Mouse (Mus musculus) CH12.LX (cell line): ENCODE results near the gene Cldn5. TPM values are rescaled to one million over a fixed set of nuclear protein-coding genes. Genes with fewer than 3 reads are reported as not detected.

ENCODE experiments used
- DNase-seq: peaks from one replicate; pipeline ENCODE4 v3.0.0-alpha.2; 2013; ENCODE audit errors: extremely low read depth
- H3K27ac ChIP-seq: 2 replicates; pipeline ENCODE4 v1.5.1; 2012; ENCODE audit warnings: low read depth, mild to moderate bottlenecking, control low read depth, moderate library complexity; ENCODE audit not compliant: insufficient read depth
- H3K27me3 ChIP-seq: replicated peaks from 2 replicates; pipeline ENCODE3; 2012; ENCODE audit warnings: inconsistent platforms
- H3K36me3 ChIP-seq, 2 experiments: replicated peaks in 1 of 2; 2 replicates each; pipeline versions ENCODE3 to v1.6.1; 2012; ENCODE audit warnings: inconsistent platforms in 1 of 2, low read length in 1 of 2, mild to moderate bottlenecking in 1 of 2, mixed read lengths in 1 of 2, moderate library complexity in 1 of 2; ENCODE audit not compliant: control insufficient read depth in 1 of 2, insufficient read depth in 1 of 2
- H3K4me1 ChIP-seq, 2 experiments: 2 replicates each; pipeline ENCODE4 v1.6.1; 2012; ENCODE audit warnings: inconsistent platforms in 1 of 2, moderate library complexity in 1 of 2; ENCODE audit not compliant: insufficient read depth in 2 of 2, control insufficient read depth in 1 of 2
- H3K4me2 ChIP-seq: 2 replicates; pipeline ENCODE4 v1.6.1; 2012; ENCODE audit warnings: low read depth, mild to moderate bottlenecking, control low read depth; ENCODE audit not compliant: poor library complexity, insufficient read depth, severe bottlenecking
- H3K4me3 ChIP-seq, 3 experiments: fragments of 150-350 bp in 1 of 3; sonication (generic) in 1 of 3; replicated peaks in 1 of 3; 2 replicates each; pipeline versions ENCODE3 to v1.5.1; 2011 to 2012; ENCODE audit warnings: low read depth in 2 of 3, low read length in 2 of 3, mild to moderate bottlenecking in 2 of 3, moderate library complexity in 2 of 3, control low read depth in 1 of 3, improper control_type of control experiment in 1 of 3, inconsistent platforms in 1 of 3, mixed read lengths in 1 of 3; ENCODE audit not compliant: poor library complexity in 1 of 3
- H3K79me2 ChIP-seq: replicated peaks from 2 replicates; pipeline ENCODE4 v1.6.1; 2012; ENCODE audit warnings: mild to moderate bottlenecking, moderate library complexity; ENCODE audit not compliant: control insufficient read depth, poor library complexity, insufficient read depth, severe bottlenecking; ENCODE audit errors: extremely low read depth
- H3K9ac ChIP-seq: 2 replicates; pipeline ENCODE4 v1.6.1; 2012; ENCODE audit warnings: low read depth, mild to moderate bottlenecking, control low read depth, moderate library complexity; ENCODE audit not compliant: insufficient read depth
- H3K9me3 ChIP-seq: replicated peaks from 2 replicates; pipeline ENCODE3; 2012; ENCODE audit warnings: low read length, inconsistent platforms, mixed read lengths
- CHD2 ChIP-seq: IDR thresholded peaks from 2 replicates; pipeline ENCODE4 v1.6.1; 2011; ENCODE audit warnings: low read length, improper control_type of control experiment
- CTCF ChIP-seq, 2 experiments: IDR thresholded peaks in 1 of 2; conservative IDR thresholded peaks in 1 of 2; 2 replicates each; pipeline ENCODE4 v1.5.1; 2011 to 2012; ENCODE audit warnings: low read depth in 2 of 2, low read length in 2 of 2, improper control_type of control experiment in 1 of 2, inconsistent platforms in 1 of 2, mild to moderate bottlenecking in 1 of 2, moderate library complexity in 1 of 2
- E2F4 ChIP-seq: IDR thresholded peaks from 2 replicates; pipeline ENCODE4 v1.6.1; 2011; ENCODE audit warnings: low read depth, low read length, improper control_type of control experiment; ENCODE audit not compliant: insufficient replicate concordance
- ELF1 ChIP-seq: IDR thresholded peaks from 2 replicates; pipeline ENCODE4 v1.6.1; 2014; ENCODE audit warnings: low read depth, mild to moderate bottlenecking, inconsistent platforms, low read length, improper control_type of control experiment
- EP300 ChIP-seq: IDR thresholded peaks from 2 replicates; pipeline ENCODE4 v1.6.1; 2011; ENCODE audit warnings: low read length, improper control_type of control experiment
- GABPA ChIP-seq: IDR thresholded peaks from 2 replicates; pipeline ENCODE4 v1.6.1; 2012; ENCODE audit warnings: low read depth, low read length, improper control_type of control experiment, inconsistent platforms; ENCODE audit not compliant: insufficient replicate concordance
- HCFC1 ChIP-seq: IDR thresholded peaks from 2 replicates; pipeline ENCODE4 v1.6.1; 2012; ENCODE audit warnings: low read depth, mild to moderate bottlenecking, inconsistent platforms, low read length, improper control_type of control experiment
- JUN ChIP-seq: IDR thresholded peaks from 2 replicates; pipeline ENCODE4 v1.6.1; 2011; ENCODE audit warnings: low read depth, mild to moderate bottlenecking, low read length, improper control_type of control experiment, moderate library complexity; ENCODE audit not compliant: insufficient read depth
- JUND ChIP-seq: conservative IDR thresholded peaks from 2 replicates; pipeline ENCODE4 v1.6.1; 2011; ENCODE audit warnings: low read depth, low read length, improper control_type of control experiment
- KAT2A ChIP-seq: IDR thresholded peaks from 2 replicates; pipeline ENCODE4 v1.6.1; 2012; ENCODE audit warnings: low read length, improper control_type of control experiment, inconsistent platforms; ENCODE audit not compliant: insufficient replicate concordance
- MYC ChIP-seq: IDR thresholded peaks from 2 replicates; pipeline ENCODE4 v1.6.1; 2011; ENCODE audit warnings: low read depth, mild to moderate bottlenecking, improper control_type of control experiment, low read length
- NRF1 ChIP-seq: IDR thresholded peaks from 2 replicates; pipeline ENCODE4 v1.6.1; 2014; ENCODE audit warnings: low read depth, mild to moderate bottlenecking, inconsistent platforms, low read length, improper control_type of control experiment, moderate library complexity
- POLR2A ChIP-seq: IDR thresholded peaks from 2 replicates; pipeline ENCODE4 v1.6.1; 2011; ENCODE audit warnings: low read depth, mild to moderate bottlenecking, improper control_type of control experiment, low read length
- POLR2AphosphoS2 ChIP-seq: IDR thresholded peaks from 2 replicates; pipeline ENCODE4 v1.6.1; 2011; ENCODE audit warnings: low read depth, low read length, improper control_type of control experiment
- RAD21 ChIP-seq: IDR thresholded peaks from 2 replicates; pipeline ENCODE4 v1.6.1; 2011; ENCODE audit warnings: low read depth, mild to moderate bottlenecking, low read length, improper control_type of control experiment, moderate library complexity
- SMC3 ChIP-seq: IDR thresholded peaks from 2 replicates; pipeline ENCODE4 v1.6.1; 2011; ENCODE audit warnings: low read depth, low read length, improper control_type of control experiment
- TBP ChIP-seq: conservative IDR thresholded peaks from 2 replicates; pipeline ENCODE4 v1.6.1; 2011; ENCODE audit warnings: low read depth, low read length, improper control_type of control experiment
- TCF12 ChIP-seq: IDR thresholded peaks from 2 replicates; pipeline ENCODE4 v1.6.1; 2014; ENCODE audit warnings: low read depth, mild to moderate bottlenecking, inconsistent platforms, low read length, improper control_type of control experiment
- USF2 ChIP-seq: conservative IDR thresholded peaks from 2 replicates; pipeline ENCODE4 v1.6.1; 2011; ENCODE audit warnings: low read depth, low read length, improper control_type of control experiment
- ZC3H11A ChIP-seq: IDR thresholded peaks from 2 replicates; pipeline ENCODE4 v1.6.1; 2012; ENCODE audit warnings: low read depth, mild to moderate bottlenecking, inconsistent platforms, low read length, improper control_type of control experiment
- ZMIZ1 ChIP-seq: IDR thresholded peaks from 2 replicates; pipeline ENCODE4 v1.6.1; 2012; ENCODE audit warnings: low read depth, mild to moderate bottlenecking, inconsistent platforms, low read length, improper control_type of control experiment
- dilution Hi-C: fragments of 300-500 bp; cut with MboI; formaldehyde crosslinking; loops from 2 replicates; pipeline ENCODE4 v1.14.3; 2020; ENCODE audit warnings: low sequenced_read_pairs; ENCODE audit not compliant: extremely low pct_unique_long_range_greater_than_20kb, extremely low pct_ligation_motif_present
- in situ Hi-C: fragments of 300-500 bp; cut with MboI; formaldehyde crosslinking; loops from 3 replicates; pipeline ENCODE4 v1.14.3; 2019; ENCODE audit warnings: low sequenced_read_pairs, low pct_ligation_motif_present, low pct_unique_long_range_greater_than_20kb, mixed read lengths
- polyA plus RNA-seq: library from polyadenylated mRNA; unstranded; fragments of >175 nt; gene quantifications from 2 replicates; pipeline ENCODE4 v1.2.1, GENCODE M21; 2012; ENCODE audit warnings: low read depth; ENCODE audit not compliant: insufficient read length
- total RNA-seq, 2 experiments: library from RNA; depleted of rRNA; stranded (reverse); fragments of 300-350 nt in 1 of 2; fragments of >200 nt in 1 of 2; gene quantifications; 2 replicates each; pipeline ENCODE4 v1.2.3; 2012 to 2014

Gene Cldn5
- total and polyA plus RNA-seq, 3 experiments, result not detected

DNA sequence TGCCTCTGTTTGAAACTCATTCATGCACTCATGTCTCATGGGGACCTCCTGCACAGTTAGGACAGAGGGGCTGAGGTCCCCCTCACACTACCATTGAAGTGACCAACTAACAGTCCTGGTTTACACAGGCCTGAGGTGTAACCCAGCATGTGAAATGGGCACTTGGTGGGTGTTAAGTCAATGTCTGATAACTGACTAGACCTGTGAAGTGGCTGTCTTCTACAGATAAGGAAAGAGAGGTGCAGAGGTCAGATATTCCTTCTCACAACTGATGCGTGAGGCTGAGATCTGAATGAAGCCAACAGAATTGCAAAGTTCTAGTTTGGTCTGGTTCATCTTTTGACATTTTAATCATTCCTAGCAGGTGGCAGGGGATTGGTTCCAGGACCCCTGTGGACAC lies 8.8 kb downstream of the Cldn5 start:
- Histone ChIP-seq H3K36me3 (peaks cover 81 to 95% of the 10 kb centered on the region in 2 experiments), H3K4me3 (no peak overlapping the region), H3K27ac (no peak overlapping the region), H3K9me3 (no peaks in the 10 kb centered on the region), H3K4me1 (peaks cover 0 to 4% of the 10 kb centered on the region in 2 experiments; a peak in 1 of 4 replicates), H3K79me2 (no peaks in the 10 kb centered on the region)
- dilution Hi-C loops (no loop called here), in situ Hi-C loops (no loop called here)
- TF ChIP-seq USF2, result no peak
- no peak for TF ChIP-seq MYC
- no peak for TF ChIP-seq TBP
- TF ChIP-seq RAD21, result no peak
- no peak for TF ChIP-seq ZC3H11A
- no peak for TF ChIP-seq CTCF (conservative IDR thresholded peaks at IDR 0.05 in 1 of 2, IDR thresholded peaks at IDR 0.05 in 1 of 2; ENCODE audit: low read depth in 2 of 2, low read length in 2 of 2)
- no peak for TF ChIP-seq SMC3
- no peak for TF ChIP-seq GABPA
- no peak for TF ChIP-seq ZMIZ1
- TF ChIP-seq E2F4, result no peak
- no peak for TF ChIP-seq JUND
- no peak for TF ChIP-seq ELF1
- TF ChIP-seq EP300, result no peak
- no peak for TF ChIP-seq KAT2A
- no peak for TF ChIP-seq HCFC1
- TF ChIP-seq TCF12, result no peak
- TF ChIP-seq JUN, result no peak
- TF ChIP-seq, all 38 proteins: peak for 0
- H3K4me2 ChIP-seq, result no peak overlapping the region
- DNase-seq, result no peak
- no peak overlapping the region for H3K9ac ChIP-seq
- H3K27me3 ChIP-seq, result no peaks in the 10 kb centered on the region

DNA sequence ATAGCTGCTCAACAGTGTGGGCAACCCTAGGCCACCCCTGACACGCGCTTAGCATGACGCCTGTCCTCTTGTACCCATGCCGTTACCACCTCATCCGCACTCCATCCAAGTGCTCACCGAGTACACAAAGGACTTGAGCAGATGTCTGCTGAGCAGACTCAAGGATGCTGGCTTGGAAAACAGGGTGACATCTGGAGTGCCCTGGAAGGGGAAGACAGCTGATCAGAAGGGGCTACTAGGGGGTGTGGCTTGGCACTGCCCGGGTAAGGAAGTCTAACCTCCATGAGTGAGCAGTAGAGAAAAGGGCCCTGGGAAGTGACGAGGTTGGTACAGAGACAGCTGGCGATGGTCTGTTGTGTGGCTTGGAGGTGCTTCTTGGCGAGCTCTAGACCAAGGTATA lies 10.0 kb downstream of the Cldn5 start:
- Histone ChIP-seq H3K4me3 (no peak overlapping the region), H3K27me3 (no peaks in the 10 kb centered on the region), H3K4me2 (no peak overlapping the region), H3K79me2 (no peaks in the 10 kb centered on the region), H3K36me3 (peaks cover 80 to 95% of the 10 kb centered on the region in 2 experiments), H3K9me3 (no peaks in the 10 kb centered on the region), H3K4me1 (peaks cover 0 to 4% of the 10 kb centered on the region in 2 experiments; a peak in 1 of 4 replicates), H3K27ac (no peak overlapping the region), H3K9ac (no peak overlapping the region)
- dilution Hi-C loops, result no loop called here
- no peak for DNase-seq
- TF ChIP-seq E2F4 (no peak), GABPA (no peak), CHD2 (no peak), TBP (no peak), NRF1 (no peak), POLR2A (no peak), POLR2AphosphoS2 (no peak), JUND (no peak)
- in situ Hi-C loops, result no loop called here
